Mouse (Mus musculus): Measurements from ENCODE around the gene Polr2l. TPM values are rescaled to one million over a fixed set of nuclear protein-coding genes. Genes with fewer than 3 reads are reported as not detected.

The Polr2l gene
- polyA plus RNA-seq, 1 experiment from 2014 or later, result 88.2 TPM

DNA sequence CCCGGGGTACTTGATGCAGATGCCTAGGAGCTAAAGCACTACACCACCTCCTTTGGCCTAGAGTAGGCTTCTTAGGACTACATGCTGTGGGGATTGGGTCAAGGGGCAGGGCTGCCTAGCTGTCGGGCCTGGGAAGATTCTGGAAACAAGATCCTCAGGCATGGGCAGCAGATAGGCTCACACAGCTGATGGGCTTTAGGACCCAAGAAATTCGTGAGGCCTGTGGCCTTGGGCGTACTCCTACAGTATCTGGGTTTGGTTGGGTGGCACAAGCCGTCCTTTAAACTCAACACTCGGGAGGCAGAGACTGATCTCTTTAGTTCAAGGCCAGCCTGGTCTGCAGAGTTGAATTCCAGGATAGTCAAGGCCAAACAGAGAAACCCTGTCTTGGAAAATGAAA, 2.7 kb downstream of the Polr2l start:
- H3K27ac ChIP-seq, result no peak overlapping the region
- no peak overlapping the region for H3K4me3 ChIP-seq (replicated peaks)
- peaks cover 31% of the 10 kb centered on the region for H3K36me3 ChIP-seq
- peaks cover 17% of the 10 kb centered on the region for H3K27me3 ChIP-seq
- 81% methylated on average over 6 of the region's 6 CpGs for WGBS
- ATAC-seq, result no peak
- H3K4me1 ChIP-seq (replicated peaks), result peaks cover 55% of the 10 kb centered on the region
- no peak overlapping the region for H3K4me2 ChIP-seq (replicated peaks)
- no peaks in the 10 kb centered on the region for H3K9me3 ChIP-seq
- no peak overlapping the region for H3K9ac ChIP-seq (replicated peaks)

DNA sequence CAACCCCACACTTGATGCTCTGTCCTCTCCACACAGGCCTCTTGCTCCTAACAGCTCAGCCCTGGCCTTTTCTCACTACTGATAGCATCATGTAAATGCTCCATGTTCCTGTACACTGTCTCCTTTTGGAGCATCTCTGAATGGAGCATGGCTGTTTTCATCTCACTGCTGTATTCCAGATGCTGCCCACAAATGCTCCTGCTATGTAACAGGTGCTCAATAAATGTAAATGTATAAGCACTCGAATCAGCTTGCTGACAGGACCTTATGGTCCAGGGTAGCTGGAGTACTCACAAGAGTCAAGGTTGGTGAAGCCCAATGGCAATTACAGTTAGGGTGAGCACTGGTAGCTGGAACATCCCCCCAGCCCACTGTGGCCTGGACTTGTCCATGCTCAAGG, 3.7 kb downstream of the Polr2l start:
- peaks cover 57% of the 10 kb centered on the region for H3K4me1 ChIP-seq (replicated peaks)
- ATAC-seq, result no peak

DNA sequence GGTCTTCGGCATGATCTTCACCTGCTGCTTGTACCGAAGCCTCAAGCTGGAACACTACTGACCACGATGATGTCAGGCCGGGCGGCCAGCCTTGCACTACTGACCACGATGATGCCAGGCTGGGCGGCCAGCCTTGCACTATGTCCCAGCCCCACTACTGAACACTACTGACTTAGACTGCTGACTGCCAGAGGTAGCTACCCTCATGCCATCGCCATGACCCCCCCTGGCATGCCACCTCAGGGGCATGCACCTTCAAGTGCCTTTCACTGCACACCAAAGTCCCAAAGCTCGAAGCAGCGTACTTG, 4.3 kb downstream of the Polr2l start:
- Histone ChIP-seq H3K4me2 (replicated peaks) (peak overlapping the region; percentile 60; the same call in 1 of the 2 replicates), H3K4me1 (replicated peaks) (peaks cover 51% of the 10 kb centered on the region), H3K9ac (replicated peaks) (no peak overlapping the region), H3K4me3 (replicated peaks) (no peak overlapping the region), H3K9me3 (no peaks in the 10 kb centered on the region), H3K36me3 (peaks cover 31% of the 10 kb centered on the region), H3K27ac (no peak overlapping the region), H3K27me3 (peaks cover 16% of the 10 kb centered on the region)
- no peak for ATAC-seq
- WGBS, result 94% methylated on average over 10 of the region's 10 CpGs

More for the DNA sequence above, 3.7 kb downstream of the Polr2l start:
- Histone ChIP-seq H3K9me3 (no peaks in the 10 kb centered on the region), H3K9ac (replicated peaks) (no peak overlapping the region), H3K4me2 (replicated peaks) (no peak overlapping the region), H3K27ac (no peak overlapping the region), H3K27me3 (peaks cover 16% of the 10 kb centered on the region), H3K4me3 (replicated peaks) (no peak overlapping the region), H3K36me3 (peaks cover 31% of the 10 kb centered on the region)
- WGBS, result 93% methylated on average over 1 of the region's 1 CpGs

DNA sequence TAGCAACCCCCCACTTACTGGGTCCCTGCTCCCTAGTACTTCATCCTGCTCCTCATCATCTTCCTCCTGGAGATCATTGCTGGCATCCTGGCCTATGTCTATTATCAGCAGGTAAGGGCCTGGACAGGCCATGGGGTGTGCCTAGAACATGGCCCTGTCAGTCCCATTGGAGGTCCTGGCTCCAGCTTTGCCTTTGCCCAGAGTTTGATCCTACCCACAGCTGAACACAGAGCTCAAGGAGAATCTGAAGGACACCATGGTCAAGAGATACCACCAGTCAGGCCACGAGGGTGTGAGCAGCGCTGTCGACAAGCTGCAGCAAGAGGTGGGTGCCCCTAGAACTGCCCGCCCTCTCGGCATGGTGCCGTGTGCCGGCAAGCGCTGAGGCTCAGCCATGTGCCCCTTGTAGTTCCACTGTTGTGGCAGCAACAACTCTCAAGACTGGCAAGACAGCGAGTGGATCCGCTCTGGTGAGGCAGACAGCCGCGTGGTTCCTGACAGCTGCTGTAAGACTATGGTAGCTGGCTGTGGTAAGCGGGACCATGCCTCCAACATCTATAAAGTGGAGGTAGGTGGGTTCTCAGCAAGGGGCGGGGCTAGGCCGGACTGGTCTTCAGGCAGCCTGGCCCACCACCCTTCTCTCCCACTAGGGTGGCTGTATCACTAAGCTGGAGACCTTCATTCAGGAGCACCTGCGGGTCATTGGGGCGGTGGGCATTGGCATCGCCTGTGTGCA, 4.9 kb downstream of the Polr2l start:
- Histone ChIP-seq H3K27me3 (peaks cover 21% of the 10 kb centered on the region), H3K9me3 (no peaks in the 10 kb centered on the region), H3K9ac (replicated peaks) (peak overlapping the region; percentile 83), H3K4me3 (replicated peaks) (no peak overlapping the region), H3K4me1 (replicated peaks) (peaks cover 50% of the 10 kb centered on the region), H3K36me3 (peaks cover 31% of the 10 kb centered on the region), H3K27ac (no peak overlapping the region), H3K4me2 (replicated peaks) (peak overlapping the region; percentile 60)
- no peak for ATAC-seq
- 89% methylated on average over 18 of the region's 18 CpGs for WGBS

DNA sequence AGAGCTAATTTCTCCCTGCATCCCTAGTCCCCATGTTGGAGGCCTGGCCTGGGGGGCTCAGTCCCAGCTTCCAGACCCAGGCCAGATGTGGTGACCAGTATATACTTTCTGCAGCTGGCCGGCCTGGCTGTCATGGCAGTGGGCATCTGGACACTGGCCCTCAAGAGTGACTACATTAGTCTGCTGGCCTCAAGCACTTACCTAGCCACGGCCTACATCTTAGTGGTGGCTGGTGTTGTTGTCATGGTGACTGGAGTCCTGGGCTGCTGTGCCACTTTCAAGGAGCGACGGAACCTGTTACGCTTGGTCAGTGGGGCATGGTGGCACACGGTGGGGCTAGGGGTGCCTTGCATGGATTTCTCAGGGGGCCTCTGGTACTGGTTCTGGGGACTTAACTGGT, 5.6 kb downstream of the Polr2l start:
- Histone ChIP-seq H3K36me3 (peaks cover 31% of the 10 kb centered on the region), H3K4me2 (replicated peaks) (peak overlapping the region; percentile 60), H3K9me3 (no peaks in the 10 kb centered on the region), H3K9ac (replicated peaks) (peak overlapping the region; percentile 83), H3K4me1 (replicated peaks) (peaks cover 55% of the 10 kb centered on the region), H3K27ac (peak overlapping the region; percentile 87), H3K27me3 (peaks cover 28% of the 10 kb centered on the region), H3K4me3 (replicated peaks) (peak overlapping the region; percentile 66)
- 59% methylated on average over 6 of the region's 6 CpGs for WGBS
- no peak for ATAC-seq

DNA sequence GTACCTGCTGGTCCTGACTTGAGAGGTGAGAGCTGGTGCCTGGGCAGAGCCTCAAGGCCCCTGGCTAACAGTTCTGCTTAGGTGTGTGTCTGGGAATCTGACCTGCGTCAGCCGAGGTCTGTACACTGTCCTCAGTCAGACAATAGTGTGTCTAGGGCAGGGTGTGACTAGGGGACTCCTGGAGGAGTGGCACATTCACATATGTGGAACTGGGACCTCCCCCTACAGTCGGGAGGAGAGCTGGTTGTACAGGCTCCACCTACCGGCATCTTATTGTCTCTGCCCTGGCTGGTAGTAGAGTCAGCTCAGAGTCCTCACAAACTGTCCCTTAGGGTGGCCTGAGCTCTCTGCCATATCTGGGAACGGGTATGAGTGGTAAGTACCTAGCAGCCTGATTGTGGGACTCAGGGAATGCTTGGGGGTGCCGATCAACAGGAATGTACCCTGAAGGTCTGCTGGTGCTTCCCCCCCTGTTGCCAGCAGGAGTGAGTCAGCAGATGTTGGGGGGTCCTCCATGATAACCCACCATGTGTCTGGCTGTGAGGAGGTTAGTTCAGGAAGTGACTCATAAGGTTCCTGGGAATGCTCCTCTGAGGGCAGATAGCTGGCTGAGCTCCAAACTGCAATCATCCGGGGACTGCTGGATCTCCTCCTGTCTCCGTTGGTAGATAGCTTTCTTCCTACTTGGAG, 6.3 kb downstream of the Polr2l start:
- Histone ChIP-seq H3K4me2 (replicated peaks) (peak overlapping the region; percentile 60), H3K27ac (peak overlapping the region; percentile 87), H3K27me3 (peaks cover 35% of the 10 kb centered on the region), H3K36me3 (peaks cover 31% of the 10 kb centered on the region), H3K9me3 (no peaks in the 10 kb centered on the region), H3K9ac (replicated peaks) (peak overlapping the region; percentile 83), H3K4me1 (replicated peaks) (peaks cover 48% of the 10 kb centered on the region), H3K4me3 (replicated peaks) (peak overlapping the region; percentile 66)
- 16% methylated on average over 8 of the region's 8 CpGs for WGBS
- ATAC-seq, result peak; percentile 90

DNA sequence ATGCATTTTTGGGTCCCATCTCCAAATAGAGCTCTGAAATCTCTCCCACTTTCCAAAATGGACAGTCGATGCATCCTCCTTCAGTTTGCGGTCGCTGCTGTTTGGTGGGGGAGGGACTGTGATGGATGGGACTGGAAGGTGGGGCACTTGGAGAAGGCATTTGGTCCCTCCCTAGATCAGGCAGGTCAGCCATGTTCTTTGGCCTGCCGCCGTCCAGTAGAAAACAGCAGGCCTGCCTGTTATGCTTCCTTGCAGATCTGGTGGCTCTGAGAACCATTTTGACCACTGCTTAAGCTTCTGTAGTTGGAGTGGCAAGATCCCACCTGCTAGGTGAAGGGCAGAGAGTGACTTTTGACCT, 6.8 kb downstream of the Polr2l start:
- peaks cover 31% of the 10 kb centered on the region for H3K36me3 ChIP-seq
- H3K4me3 ChIP-seq (replicated peaks), result peak overlapping the region; percentile 66
- 32% methylated on average over 5 of the region's 5 CpGs for WGBS
- peak overlapping the region; percentile 87 for H3K27ac ChIP-seq
- H3K9me3 ChIP-seq, result no peaks in the 10 kb centered on the region
- peak; percentile 15 for ATAC-seq
- peak overlapping the region; percentile 83 for H3K9ac ChIP-seq (replicated peaks)
- peaks cover 40% of the 10 kb centered on the region for H3K27me3 ChIP-seq
- H3K4me2 ChIP-seq (replicated peaks), result peak overlapping the region; percentile 60
- H3K4me1 ChIP-seq (replicated peaks), result peaks cover 43% of the 10 kb centered on the region

DNA sequence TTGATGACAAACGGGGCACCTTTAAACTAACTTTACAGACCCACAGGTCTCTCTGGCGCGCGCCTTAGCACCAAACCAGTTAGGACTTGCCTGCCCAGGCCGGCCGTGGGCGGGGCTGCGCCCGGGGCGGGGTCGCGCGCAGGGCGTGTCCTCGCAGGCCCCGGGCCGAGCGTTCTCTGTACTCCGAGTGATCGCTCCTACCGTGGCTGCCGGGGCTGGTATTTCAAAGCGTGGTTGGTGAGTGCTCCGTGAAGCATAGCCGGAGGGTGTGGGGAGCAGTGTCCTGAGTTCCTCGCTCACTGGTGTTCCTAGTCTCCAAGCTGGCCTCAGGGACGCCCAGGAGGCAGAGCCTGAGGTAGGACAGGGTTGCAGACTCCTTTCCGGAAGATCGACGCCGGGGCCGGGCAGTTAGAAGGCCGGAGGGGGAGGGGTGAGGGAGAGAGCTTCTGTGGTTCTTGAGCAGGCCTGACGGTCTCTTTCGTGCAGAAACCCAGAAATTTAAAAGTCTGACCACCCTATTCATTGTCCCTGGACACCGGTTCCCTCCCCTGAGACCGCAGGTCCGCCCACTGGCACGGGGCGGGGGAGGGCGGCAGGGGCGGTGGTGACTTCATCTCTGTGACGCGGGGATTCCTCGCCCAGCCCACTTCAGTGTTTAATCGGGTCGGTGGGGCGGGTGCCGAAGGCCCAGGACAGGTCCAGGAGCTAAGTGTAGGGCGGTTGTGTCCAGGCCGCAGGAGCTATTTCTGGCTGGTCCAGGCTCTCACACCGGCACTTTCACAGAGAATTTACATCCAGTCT, 7.5 kb downstream of the Polr2l start, which contains the start of gene Cd151:
TSS of gene Cd151 (plus strand) at position 163 of the 801 bp plus-strand sequence.
- peak; percentile 46 for ATAC-seq
- peak within 1 kb of the TSS; percentile 83 for H3K9ac ChIP-seq (replicated peaks)
- peaks cover 47% of the 10 kb centered on the region for H3K27me3 ChIP-seq
- H3K4me2 ChIP-seq (replicated peaks), result peak within 1 kb of the TSS; percentile 60
- H3K4me1 ChIP-seq (replicated peaks), result peaks cover 43% of the 10 kb centered on the region
- peak within 1 kb of the TSS; percentile 66 for H3K4me3 ChIP-seq (replicated peaks)
- H3K9me3 ChIP-seq, result no peaks in the 10 kb centered on the region
- peaks cover 26% of the 10 kb centered on the region for H3K36me3 ChIP-seq
- H3K27ac ChIP-seq, result peak within 1 kb of the TSS; percentile 87
- under 1% methylated on average over 52 of the region's 52 CpGs for WGBS

DNA sequence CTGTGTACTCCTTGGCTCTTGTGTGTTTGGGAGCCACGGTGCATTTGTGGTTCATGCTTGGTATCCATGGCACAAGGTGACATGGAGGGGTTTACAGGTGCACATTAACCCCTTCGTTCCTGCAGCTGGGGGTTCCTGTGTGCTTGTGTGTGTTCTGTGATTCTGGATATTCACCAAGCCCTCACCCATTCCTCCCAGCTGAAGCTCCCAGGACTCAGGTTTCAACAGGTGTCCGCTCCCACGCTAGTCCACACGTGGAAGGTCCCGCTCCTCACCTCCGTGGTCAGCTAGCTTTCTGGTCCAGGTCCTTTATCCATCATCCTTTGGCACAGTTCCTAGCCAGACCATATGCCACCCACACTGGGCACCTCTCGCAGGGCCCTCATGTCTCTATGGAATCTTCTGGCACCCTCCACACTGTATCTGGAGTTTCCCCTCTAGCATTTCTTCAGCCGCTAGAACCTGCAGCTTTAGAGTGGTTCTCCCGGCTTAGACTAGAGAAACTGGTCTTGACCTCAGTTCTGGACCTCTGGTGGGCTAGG, 8.3 kb downstream of the Polr2l start:
- Histone ChIP-seq H3K36me3 (peaks cover 19% of the 10 kb centered on the region), H3K4me2 (replicated peaks) (peak overlapping the region; percentile 60), H3K4me3 (replicated peaks) (peak overlapping the region; percentile 66), H3K9me3 (no peaks in the 10 kb centered on the region), H3K27ac (no peak overlapping the region), H3K27me3 (peaks cover 55% of the 10 kb centered on the region), H3K4me1 (replicated peaks) (peaks cover 48% of the 10 kb centered on the region), H3K9ac (replicated peaks) (peak overlapping the region; percentile 83)
- WGBS, result 68% methylated on average over 10 of the region's 10 CpGs
- no peak for ATAC-seq

DNA sequence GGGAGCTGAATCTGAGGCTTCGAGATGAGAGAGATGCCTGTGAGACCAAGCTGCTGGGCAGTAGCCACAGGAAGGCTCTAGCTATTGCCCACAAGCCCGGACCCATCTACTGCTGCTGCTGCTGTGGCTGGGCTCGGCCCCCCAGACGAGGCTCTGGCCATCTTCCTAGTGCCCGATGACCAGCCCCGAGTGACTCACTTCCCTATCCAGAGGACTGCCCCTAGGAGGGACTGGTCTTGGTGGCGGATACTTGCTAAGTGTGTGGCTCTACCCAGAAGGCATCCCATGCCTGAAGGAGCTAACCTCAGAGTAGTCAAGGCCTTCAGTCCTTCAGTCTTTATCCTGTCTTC, 8.9 kb downstream of the Polr2l start:
- no peak for ATAC-seq
- WGBS, result 73% methylated on average over 7 of the region's 7 CpGs
- peaks cover 61% of the 10 kb centered on the region for H3K27me3 ChIP-seq

DNA sequence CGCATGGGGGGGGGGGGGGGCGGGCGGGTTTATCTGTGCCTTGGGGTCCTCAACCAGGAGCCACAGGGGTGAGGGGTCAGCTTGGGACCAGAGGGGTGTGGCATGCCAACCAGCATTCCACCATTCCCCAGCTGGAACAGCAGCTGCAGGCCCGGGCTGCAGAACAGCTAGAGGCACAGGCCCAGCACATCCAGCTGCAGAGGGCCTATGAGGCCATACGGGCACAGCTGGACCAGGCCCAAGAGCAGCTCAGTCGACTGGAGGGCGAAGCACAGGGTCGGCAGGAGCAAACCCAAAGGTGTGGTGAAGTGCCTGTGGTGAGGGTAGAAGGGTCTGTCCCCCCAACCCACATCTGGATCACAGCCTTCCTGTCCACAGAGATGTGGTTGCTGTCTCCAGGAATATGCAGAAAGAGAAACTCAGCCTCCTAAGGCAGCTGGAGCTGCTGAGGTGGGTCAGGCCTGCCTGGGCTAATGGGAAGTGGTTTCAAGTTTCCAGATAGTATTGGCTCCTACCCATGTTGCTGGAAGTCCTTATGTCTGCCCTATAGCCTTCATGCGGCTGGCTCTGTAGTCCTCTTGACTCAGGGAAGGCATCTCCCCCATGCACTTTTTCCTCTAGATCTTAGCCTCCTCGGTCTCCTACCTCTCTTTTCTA, 9.4 kb downstream of the Polr2l start:
- H3K36me3 ChIP-seq, result peaks cover 8% of the 10 kb centered on the region
- H3K4me2 ChIP-seq (replicated peaks), result no peak overlapping the region
- no peaks in the 10 kb centered on the region for H3K9me3 ChIP-seq
- no peak overlapping the region for H3K27ac ChIP-seq
- no peak overlapping the region for H3K4me3 ChIP-seq (replicated peaks)
- ATAC-seq, result no peak
- 0 out of 2 replicates have a peak overlapping the region, but pooled peaks have one; percentile 28 for H3K9ac ChIP-seq (replicated peaks)
- H3K27me3 ChIP-seq, result peaks cover 66% of the 10 kb centered on the region
- H3K4me1 ChIP-seq (replicated peaks), result peaks cover 51% of the 10 kb centered on the region
- WGBS, result 38% methylated on average over 10 of the region's 10 CpGs

More for the DNA sequence above, 8.9 kb downstream of the Polr2l start:
- Histone ChIP-seq H3K4me2 (replicated peaks) (no peak overlapping the region), H3K9me3 (no peaks in the 10 kb centered on the region), H3K4me3 (replicated peaks) (no peak overlapping the region), H3K9ac (replicated peaks) (no peak overlapping the region), H3K36me3 (peaks cover 13% of the 10 kb centered on the region), H3K27ac (no peak overlapping the region), H3K4me1 (replicated peaks) (peaks cover 51% of the 10 kb centered on the region)

All from midbrain, embryonic 13.5 days (tissue).